Mouse (Mus musculus) heart, embryonic 11.5 days (tissue): ENCODE measurements around the gene Ldb1. TPM values are rescaled to one million over a fixed set of nuclear protein-coding genes. Genes with fewer than 3 reads are reported as not detected.

Experiments
- ATAC-seq: fragments of 200-750 bp; cut with Nextera tagmentation; replicated peaks from 2 replicates; pipeline ENCODE4 v1.8.0; 2017; ENCODE audit warnings: moderate library complexity; ENCODE audit not compliant: insufficient number of reproducible peaks, low FRiP score, low TSS enrichment
- H3K27ac ChIP-seq: fragments of 300-500 bp; sonication (generic); 2 replicates; pipeline ENCODE4 v1.5.1; 2014; ENCODE audit warnings: mild to moderate bottlenecking, low read depth, low read length
- H3K27me3 ChIP-seq: fragments of 300-500 bp; sonication (generic); 2 replicates; pipeline ENCODE4 v1.6.1; 2014; ENCODE audit warnings: mild to moderate bottlenecking, low read length, mixed read lengths; ENCODE audit not compliant: control insufficient read depth, insufficient read depth
- H3K36me3 ChIP-seq: fragments of 300-500 bp; sonication (generic); 2 replicates; pipeline ENCODE4 v1.6.1; 2014; ENCODE audit warnings: mild to moderate bottlenecking, low read length, moderate library complexity, mixed read lengths; ENCODE audit not compliant: control insufficient read depth, insufficient read depth
- H3K4me1 ChIP-seq: fragments of 300-500 bp; sonication (generic); 2 replicates; pipeline ENCODE4 v1.6.1; 2014; ENCODE audit warnings: low read length; ENCODE audit not compliant: control insufficient read depth, insufficient read depth
- H3K4me2 ChIP-seq: fragments of 300-500 bp; sonication (generic); 2 replicates; pipeline ENCODE4 v1.6.1; 2014; ENCODE audit warnings: mild to moderate bottlenecking, moderate library complexity
- H3K4me3 ChIP-seq: fragments of 300-500 bp; sonication (generic); 2 replicates; pipeline ENCODE4 v1.5.1; 2014; ENCODE audit warnings: low read depth, low read length
- H3K9ac ChIP-seq: fragments of 300-500 bp; sonication (generic); 2 replicates; pipeline ENCODE4 v1.6.1; 2014; ENCODE audit warnings: mild to moderate bottlenecking, low read depth, low read length, moderate library complexity
- H3K9me3 ChIP-seq: fragments of 300-500 bp; sonication (generic); replicated peaks from 2 replicates; pipeline ENCODE4 v1.6.1; 2016; ENCODE audit warnings: low read length; ENCODE audit not compliant: control insufficient read depth
- WGBS: fragments of 180-500 bp; shearing (Covaris S2); extraction: QIAGEN DNeasy Blood & Tissue Kit; methylation state at CpG from one replicate; pipeline ENCODE4 v1.1.7; 2014; ENCODE audit not compliant: insufficient replicate concordance; 5-methylcytosine and 5-hydroxymethylcytosine counted together
- polyA plus RNA-seq: library from polyadenylated mRNA; unstranded; fragments of >200 nt; fragmentation: Nextera tagmentation; extraction: Ambion mirVana; gene quantifications from 2 replicates; pipeline ENCODE4 v1.2.1, GENCODE M21; 2014

Ldb1 gene
- polyA plus RNA-seq, result 53.6 and 59.7 TPM in 2 replicates

DNA sequence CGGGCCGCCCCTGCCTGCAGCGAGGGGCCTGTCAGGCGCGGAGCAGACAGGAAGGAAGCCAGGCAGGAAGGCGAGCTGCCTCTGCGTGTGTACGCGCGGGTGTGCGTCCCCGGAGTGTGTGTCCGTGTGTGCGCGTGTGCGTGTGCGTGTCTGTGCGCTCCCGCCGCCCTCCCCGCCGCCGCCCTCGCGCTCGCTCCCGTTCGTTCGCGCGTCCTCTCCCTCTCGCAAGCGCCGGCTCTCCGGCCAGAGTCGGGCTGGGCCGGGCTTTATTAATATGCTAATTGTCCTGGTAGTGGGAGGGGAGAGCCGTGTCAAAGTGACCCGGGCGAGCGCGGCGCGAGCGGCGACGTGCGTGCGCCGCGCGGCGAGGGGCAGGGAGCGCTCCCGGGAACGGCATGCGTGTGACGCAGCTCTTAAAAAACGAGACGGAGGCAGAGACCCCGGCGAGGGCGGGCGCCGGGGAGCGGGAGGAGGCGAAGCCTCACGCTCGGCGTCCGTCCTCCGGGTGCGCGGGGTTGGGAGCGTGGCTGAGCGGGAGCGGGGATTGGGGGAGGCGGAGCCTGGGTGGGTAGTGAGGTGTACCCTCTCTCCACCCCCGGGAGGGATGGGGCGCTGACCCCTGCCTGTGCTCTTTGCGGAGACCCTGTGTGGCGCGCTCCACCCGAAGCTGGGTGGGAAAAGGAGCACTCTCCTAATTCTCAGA is at the start of gene Ldb1:
Gene Ldb1 (minus strand): TSS at position 222 of the 703 bp plus-strand sequence.
- peak; percentile 65 for ATAC-seq
- Histone ChIP-seq H3K9me3 (no peaks in the 10 kb centered on the region), H3K27me3 (no peaks in the 10 kb centered on the region), H3K4me1 (peaks cover 54% of the 10 kb centered on the region), H3K9ac (peak within 1 kb of the TSS; percentile 96), H3K4me3 (peak within 1 kb of the TSS; percentile 96), H3K4me2 (peak within 1 kb of the TSS; percentile 84), H3K27ac (peak within 1 kb of the TSS; percentile 98), H3K36me3 (no peaks in the 10 kb centered on the region)
- under 1% methylated on average over 77 of the region's 84 CpGs for WGBS

DNA sequence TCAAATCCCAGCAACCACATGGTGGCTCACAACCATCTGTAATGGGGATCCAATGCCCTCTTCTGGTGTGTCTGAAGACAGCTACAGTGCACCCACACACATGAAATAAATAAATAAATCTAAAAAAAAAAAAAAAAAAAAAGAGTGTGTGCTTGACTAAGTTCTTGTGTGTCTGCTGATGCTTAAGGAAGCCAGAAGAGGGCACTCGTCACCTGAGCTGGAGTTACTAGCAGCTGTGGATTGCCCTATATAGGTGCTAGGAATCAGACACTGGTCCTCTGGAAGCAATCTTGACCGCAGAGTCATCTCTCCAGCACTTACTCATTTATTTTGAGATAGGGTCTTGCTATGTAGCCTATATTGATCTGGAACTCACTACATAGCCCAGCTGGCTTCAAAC is 49.1 kb upstream of the Ldb1 start:
- WGBS, result 83% methylated on average over 2 of the region's 2 CpGs
- no peak overlapping the region for H3K9ac ChIP-seq
- H3K4me3 ChIP-seq, result no peak overlapping the region
- 0 out of 2 replicates have a peak, but pooled peaks cover 2% of the 10 kb centered on the region for H3K9me3 ChIP-seq
- no peaks in the 10 kb centered on the region for H3K27me3 ChIP-seq
- H3K27ac ChIP-seq, result no peak overlapping the region
- no peak overlapping the region for H3K4me2 ChIP-seq
- ATAC-seq, result no peak
- H3K36me3 ChIP-seq, result no peaks in the 10 kb centered on the region
- no peaks in the 10 kb centered on the region for H3K4me1 ChIP-seq

DNA sequence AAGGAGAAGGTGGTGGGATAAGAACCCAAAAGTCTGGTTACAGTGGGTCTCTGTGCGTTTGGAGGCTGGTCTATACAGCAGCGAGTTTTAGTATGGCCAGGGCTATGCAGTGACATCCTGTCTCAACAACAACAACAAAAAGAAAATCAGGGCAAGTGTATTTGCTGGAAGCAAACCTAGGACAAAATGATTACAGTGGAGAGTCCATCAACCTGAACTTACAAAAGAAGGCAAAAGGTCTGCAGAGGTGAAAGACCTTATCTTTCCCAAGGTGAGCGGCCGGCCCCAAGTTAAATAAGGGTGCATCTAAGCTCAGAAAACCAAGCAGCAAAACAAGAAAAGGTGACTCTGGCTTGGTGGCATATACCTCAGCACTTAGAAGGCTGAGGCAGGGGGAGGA is 46.6 kb upstream of the Ldb1 start:
- WGBS, result 76% methylated on average over 4 of the region's 4 CpGs

DNA sequence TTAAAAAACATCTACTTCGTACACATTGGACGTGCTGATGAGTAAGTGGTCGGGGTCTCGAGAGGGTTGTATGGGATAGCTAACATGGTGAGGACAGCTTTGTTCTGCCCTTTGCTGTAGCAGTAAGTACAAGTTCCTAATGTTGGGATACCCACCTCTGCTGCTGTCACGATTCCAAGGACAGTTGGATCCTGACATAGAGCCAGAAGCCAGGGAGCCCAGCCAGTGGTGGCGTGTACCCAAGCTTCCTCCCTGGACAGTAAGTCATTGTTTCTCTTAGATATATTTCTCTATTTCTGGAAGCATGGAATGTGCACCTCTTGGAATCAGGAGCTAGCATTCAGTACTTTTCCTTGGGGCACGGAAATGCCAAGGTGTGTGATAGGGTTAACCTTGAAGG is 42.9 kb upstream of the Ldb1 start:
- Histone ChIP-seq H3K9ac (no peak overlapping the region), H3K4me2 (no peak overlapping the region), H3K27ac (no peak overlapping the region), H3K36me3 (peaks cover 24% of the 10 kb centered on the region), H3K9me3 (no peaks in the 10 kb centered on the region), H3K4me1 (peaks cover 7% of the 10 kb centered on the region; the same call in 1 of the 2 replicates), H3K4me3 (no peak overlapping the region), H3K27me3 (no peaks in the 10 kb centered on the region)
- WGBS, result 66% methylated on average over 7 of the region's 7 CpGs
- ATAC-seq, result no peak

More for the DNA sequence above, 46.6 kb upstream of the Ldb1 start:
- H3K36me3 ChIP-seq, result no peaks in the 10 kb centered on the region
- no peak overlapping the region for H3K27ac ChIP-seq
- H3K4me3 ChIP-seq, result no peak overlapping the region
- H3K4me1 ChIP-seq, result peaks cover 7% of the 10 kb centered on the region; the same call in 1 of the 2 replicates
- H3K27me3 ChIP-seq, result no peaks in the 10 kb centered on the region
- ATAC-seq, result no peak
- H3K9me3 ChIP-seq, result 0 out of 2 replicates have a peak, but pooled peaks cover 2% of the 10 kb centered on the region
- no peak overlapping the region for H3K4me2 ChIP-seq
- no peak overlapping the region for H3K9ac ChIP-seq

DNA sequence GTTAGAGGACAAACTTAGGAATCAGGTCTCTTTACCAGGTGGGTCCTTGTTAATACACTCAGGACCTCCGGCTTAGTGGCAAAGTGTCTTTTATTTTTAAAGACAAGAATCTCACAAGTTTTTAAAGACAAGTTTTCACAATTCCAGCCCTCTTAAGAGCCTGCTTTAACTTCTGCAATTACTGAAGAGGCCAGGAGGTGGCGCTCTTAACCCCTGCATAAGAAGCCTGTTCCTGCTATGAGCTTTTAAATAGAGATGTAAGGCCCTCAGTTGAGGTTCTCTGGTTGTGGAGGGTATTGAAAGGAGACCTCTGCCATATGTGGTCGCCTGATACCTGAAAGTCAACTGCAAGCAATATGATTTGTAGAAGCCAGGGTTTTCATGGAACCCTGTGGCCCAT is 41.3 kb upstream of the Ldb1 start:
- 45% methylated on average over 3 of the region's 3 CpGs for WGBS
- H3K4me3 ChIP-seq, result no peak overlapping the region
- no peak overlapping the region for H3K4me2 ChIP-seq
- no peak overlapping the region for H3K9ac ChIP-seq
- H3K27ac ChIP-seq, result no peak overlapping the region
- no peak for ATAC-seq
- H3K9me3 ChIP-seq, result no peaks in the 10 kb centered on the region
- peaks cover 7% of the 10 kb centered on the region; the same call in 1 of the 2 replicates for H3K4me1 ChIP-seq
- peaks cover 37% of the 10 kb centered on the region for H3K36me3 ChIP-seq
- no peaks in the 10 kb centered on the region for H3K27me3 ChIP-seq

DNA sequence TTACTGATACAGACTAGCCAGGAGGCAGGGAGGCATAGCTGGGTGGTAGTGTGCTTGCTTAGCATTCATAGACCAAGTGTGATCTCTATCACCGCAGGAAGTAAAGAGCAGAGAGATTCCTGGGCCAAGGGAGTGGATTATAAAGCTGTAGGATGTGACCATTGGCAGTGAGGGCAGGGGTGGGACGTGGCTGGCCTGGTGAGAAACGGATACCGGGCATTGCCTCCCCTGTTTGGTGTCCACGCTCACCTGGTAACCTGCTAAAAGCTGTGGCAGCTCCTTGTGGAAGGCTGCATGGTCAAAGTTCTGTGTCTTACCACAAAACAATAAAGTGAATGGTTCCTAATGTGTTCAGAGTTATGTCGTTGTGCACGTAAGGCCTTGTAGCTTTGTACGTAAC is 40.2 kb upstream of the Ldb1 start:
- Histone ChIP-seq H3K4me3 (no peak overlapping the region), H3K4me2 (no peak overlapping the region), H3K27me3 (no peaks in the 10 kb centered on the region), H3K9me3 (no peaks in the 10 kb centered on the region), H3K4me1 (peaks cover 7% of the 10 kb centered on the region; the same call in 1 of the 2 replicates), H3K36me3 (peaks cover 46% of the 10 kb centered on the region), H3K27ac (no peak overlapping the region), H3K9ac (no peak overlapping the region)
- WGBS, result 95% methylated on average over 8 of the region's 8 CpGs
- ATAC-seq, result no peak

DNA sequence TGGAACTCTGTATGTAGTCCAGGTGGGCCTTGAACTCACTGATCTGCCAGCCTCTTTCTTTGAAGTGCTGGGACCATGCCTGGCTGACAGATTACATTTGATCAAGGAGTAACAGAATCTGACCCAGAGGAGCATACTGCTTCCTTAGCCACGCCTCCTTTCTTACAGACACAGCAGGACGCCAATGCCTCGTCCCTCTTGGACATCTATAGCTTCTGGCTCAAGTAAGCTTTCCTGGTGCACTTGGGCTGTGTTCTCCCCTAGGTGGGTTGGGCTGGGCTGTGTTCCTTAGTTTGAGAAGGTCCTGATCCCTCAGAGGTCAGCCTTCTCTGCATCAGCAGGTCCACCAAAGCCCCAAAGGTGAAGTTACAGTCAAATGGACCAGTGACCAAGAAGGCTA is 33.5 kb upstream of the Ldb1 start:
- no peak overlapping the region for H3K4me2 ChIP-seq
- no peak overlapping the region for H3K27ac ChIP-seq
- peaks cover 9% of the 10 kb centered on the region for H3K4me1 ChIP-seq
- WGBS, result 73% methylated on average over 3 of the region's 3 CpGs
- peaks cover 42% of the 10 kb centered on the region for H3K36me3 ChIP-seq
- H3K27me3 ChIP-seq, result no peaks in the 10 kb centered on the region
- H3K9me3 ChIP-seq, result no peaks in the 10 kb centered on the region
- ATAC-seq, result no peak
- H3K4me3 ChIP-seq, result no peak overlapping the region
- H3K9ac ChIP-seq, result no peak overlapping the region

DNA sequence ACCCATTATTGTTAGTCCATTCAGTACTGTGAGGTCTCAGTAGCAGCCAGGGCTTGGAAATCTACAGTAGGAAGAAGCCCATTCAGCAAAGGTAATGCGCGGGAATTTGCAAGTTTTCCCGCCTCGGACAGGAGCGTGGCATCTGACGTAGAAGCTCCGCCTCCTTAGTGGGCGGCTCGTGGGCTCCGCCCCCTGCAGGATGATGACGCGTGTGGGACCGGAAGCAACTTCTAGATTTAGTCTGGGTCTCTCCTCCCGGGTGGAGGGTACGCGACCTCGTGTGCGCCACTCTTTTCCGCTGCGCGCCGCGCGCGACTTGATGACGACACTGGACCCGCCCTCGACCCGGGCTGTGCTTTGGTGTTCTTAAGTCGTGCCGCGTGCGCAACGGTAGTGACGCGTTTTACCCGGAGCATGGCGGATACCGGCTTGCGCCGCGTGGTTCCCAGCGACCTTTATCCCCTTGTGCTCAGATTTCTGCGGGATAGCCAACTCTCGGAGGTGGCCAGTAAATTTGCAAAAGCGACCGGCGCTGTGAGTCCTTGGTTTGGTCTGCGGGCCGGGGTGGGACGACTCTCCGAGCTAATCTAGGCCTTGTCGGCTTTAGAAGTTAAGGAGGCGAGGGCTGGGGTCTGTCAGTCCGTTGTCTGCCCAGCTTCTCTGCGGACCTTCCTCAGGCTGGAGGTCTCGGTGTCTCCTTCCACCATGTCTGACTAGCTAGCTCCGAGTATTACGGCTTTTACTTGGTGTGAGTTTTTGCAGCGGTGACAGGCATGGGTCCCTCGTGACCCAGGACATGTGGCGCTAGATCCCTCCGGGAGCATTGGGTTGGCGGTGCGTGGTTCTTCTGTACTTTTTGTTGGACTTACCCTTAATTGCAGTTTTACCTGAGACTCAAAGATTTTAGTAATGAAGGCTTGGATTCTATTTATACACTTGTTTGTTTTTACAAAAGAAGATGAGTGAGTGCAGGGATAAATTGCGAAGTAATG is 30.9 kb upstream of the Ldb1 start, which contains the start of gene Nolc1:
Gene Nolc1 (plus strand): TSS at position 248 of the 992 bp plus-strand sequence.
- Histone ChIP-seq H3K36me3 (peaks cover 33% of the 10 kb centered on the region), H3K4me3 (peak within 1 kb of the TSS; percentile 94), H3K9ac (peak within 1 kb of the TSS; percentile 87), H3K27me3 (no peaks in the 10 kb centered on the region), H3K27ac (peak within 1 kb of the TSS; percentile 75; the same call in 1 of the 2 replicates), H3K4me2 (peak within 1 kb of the TSS; percentile 73), H3K9me3 (no peaks in the 10 kb centered on the region), H3K4me1 (peaks cover 9% of the 10 kb centered on the region)
- ATAC-seq, result peak; percentile 93
- under 1% methylated on average over 66 of the region's 66 CpGs for WGBS
